Mouse (Mus musculus) thymus, adult 2 months (tissue): ENCODE data around the gene Kcnmb1.

ENCODE experiments used
- CTCF ChIP-seq: fragments of 200-500 bp; IDR thresholded peaks from 2 replicates; pipeline ENCODE4 v1.5.1; 2012; ENCODE audit warnings: mild to moderate bottlenecking, control low read depth, low read length, moderate library complexity, borderline replicate concordance; ENCODE audit not compliant: control insufficient read depth, poor library complexity, insufficient read depth; ENCODE audit errors: extremely low read depth
- POLR2A ChIP-seq: fragments of 200-500 bp; IDR thresholded peaks from 2 replicates; pipeline ENCODE4 v1.6.1; 2012; ENCODE audit warnings: mild to moderate bottlenecking, low read length, control low read depth, moderate library complexity; ENCODE audit not compliant: control insufficient read depth, poor library complexity, insufficient read depth; ENCODE audit errors: extremely low read depth

DNA sequence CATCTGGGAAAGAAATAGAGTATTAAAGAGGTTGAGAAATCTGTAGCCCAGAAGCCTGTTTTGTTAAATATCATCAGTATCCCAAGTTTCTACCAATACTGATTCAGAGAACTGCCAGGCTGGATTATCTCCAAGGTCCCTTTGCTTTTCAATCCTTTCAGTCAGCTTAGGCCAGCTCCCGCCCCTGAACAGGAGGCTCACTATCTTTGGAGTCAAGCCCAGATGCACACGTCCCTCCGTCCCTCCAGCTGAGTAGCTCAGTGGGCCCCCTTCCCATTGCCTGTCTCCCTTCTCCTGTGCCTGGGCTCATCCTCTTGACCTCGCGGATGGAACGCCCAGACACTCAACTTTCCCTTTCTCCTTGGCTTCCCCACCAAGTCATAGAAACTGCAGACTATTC, 35.5 kb upstream of the Kcnmb1 start:
- TF ChIP-seq CTCF (no peak), POLR2A (no peak)
